Mouse (Mus musculus) testis, adult 2 months (tissue): Measurements from ENCODE around the gene Sh3bp2.

Experiments used
- CTCF ChIP-seq: fragments of 200-500 bp; IDR thresholded peaks from 2 replicates; pipeline ENCODE4 v1.5.1; 2012; ENCODE audit warnings: low read depth, mild to moderate bottlenecking, inconsistent platforms, low read length, moderate library complexity; ENCODE audit not compliant: control insufficient read depth, insufficient read depth, insufficient replicate concordance
- POLR2A ChIP-seq: fragments of 200-500 bp; IDR thresholded peaks from 2 replicates; pipeline ENCODE4 v1.6.1; 2012; ENCODE audit warnings: low read depth, mild to moderate bottlenecking, inconsistent platforms, low read length, moderate library complexity; ENCODE audit not compliant: control insufficient read depth

- no peak for TF ChIP-seq CTCF
- TF ChIP-seq POLR2A = no peak
Measured at GRCm38 (mm10) chr5:34607100-34607880, 81.7 kb downstream of the Sh3bp2 start.
